Mouse (Mus musculus): ENCODE measurements around the gene Iqca. TPM values are rescaled to one million over a fixed set of nuclear protein-coding genes. Genes with fewer than 3 reads are reported as not detected.
A peak's percentile ranks its signal among the peaks of the same experiment; 100 is the strongest.

Iqca gene
- polyA plus RNA-seq, 1 experiment from 2014 or later, result 1.8 TPM

DNA sequence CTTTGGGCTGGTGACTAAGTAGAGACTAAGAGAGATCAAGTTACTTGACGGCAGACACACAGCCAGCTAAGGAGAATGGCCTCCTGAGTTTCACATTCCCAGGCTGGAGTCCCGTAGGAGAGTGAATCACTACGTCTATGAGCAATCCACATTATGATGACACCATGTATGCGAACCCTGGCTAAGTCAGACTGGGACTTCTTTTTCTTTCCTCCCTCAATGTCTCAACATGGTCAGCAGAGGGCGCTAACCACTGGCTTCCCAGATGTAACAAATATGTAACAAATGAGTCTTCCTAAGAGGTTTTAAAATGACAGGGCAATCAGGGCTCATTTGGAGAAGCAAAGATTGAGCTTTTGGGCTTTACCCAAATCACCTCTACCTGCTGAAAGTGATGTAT is 101.9 kb downstream of the Iqca start:
- Histone ChIP-seq H3K9me3 (ENCODE audit: control insufficient read depth, low read length) (no peaks in the 10 kb centered on the region), H3K27me3 (ENCODE audit: control insufficient read depth, insufficient read depth, low read length) (no peaks in the 10 kb centered on the region), H3K9ac (no peak overlapping the region), H3K4me3 (replicated peaks; ENCODE audit: low read length) (no peak overlapping the region), H3K4me2 (replicated peaks) (no peak overlapping the region), H3K36me3 (replicated peaks; ENCODE audit: control insufficient read depth, insufficient read depth) (no peaks in the 10 kb centered on the region), H3K4me1 (replicated peaks; ENCODE audit: control insufficient read depth, insufficient read depth, low read length) (peaks cover 12% of the 10 kb centered on the region), H3K27ac (no peak overlapping the region; the same call in 1 of the 2 replicates)
- ATAC-seq (ENCODE audit: low FRiP score) (no peak), DNase-seq (ENCODE audit: low spot score) (peak; percentile 73)
- WGBS, result 33% methylated on average over 5 of the region's 5 CpGs

DNA sequence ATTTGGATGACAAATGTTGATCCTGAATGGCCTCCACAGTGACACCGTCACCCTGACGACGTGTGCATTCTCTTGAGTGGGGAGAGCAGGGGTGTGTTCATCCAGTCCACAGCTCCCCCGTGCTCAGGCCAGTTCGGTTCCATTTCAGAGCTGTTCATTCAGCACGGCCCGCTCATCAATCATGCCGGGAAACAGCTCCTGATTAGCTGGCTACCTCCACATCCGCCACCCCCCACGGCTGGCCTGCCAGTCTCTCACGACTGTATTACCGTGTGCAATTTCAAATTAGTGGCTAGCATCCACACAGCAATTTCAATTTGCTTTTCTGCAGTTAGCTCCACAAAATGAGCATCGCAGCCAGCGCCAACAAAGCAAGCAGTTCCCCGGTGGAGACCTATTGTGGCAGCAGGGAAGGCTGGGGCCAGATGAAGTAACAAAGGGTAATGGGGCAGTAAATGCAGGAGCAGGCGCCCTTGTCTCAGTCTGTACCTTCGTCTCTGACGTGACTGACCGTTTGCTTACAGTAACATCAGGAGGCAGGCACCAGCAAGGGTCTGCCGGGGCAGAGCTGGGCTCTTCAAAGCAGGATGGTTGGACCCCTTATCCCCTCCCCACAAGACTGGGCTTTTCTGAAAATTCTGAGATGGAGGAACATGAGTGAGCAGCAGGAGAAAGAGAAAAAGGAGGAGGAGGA is 103.0 kb downstream of the Iqca start:
- WGBS, result 21% methylated on average over 20 of the region's 20 CpGs
- no peaks in the 10 kb centered on the region for H3K36me3 ChIP-seq (replicated peaks; ENCODE audit: control insufficient read depth, insufficient read depth)
- no peaks in the 10 kb centered on the region for H3K9me3 ChIP-seq (ENCODE audit: control insufficient read depth, low read length)
- peaks cover 12% of the 10 kb centered on the region for H3K4me1 ChIP-seq (replicated peaks; ENCODE audit: control insufficient read depth, insufficient read depth, low read length)
- DNase-seq (ENCODE audit: low spot score) (peak; percentile 46), ATAC-seq (ENCODE audit: low FRiP score) (peak; percentile 54; the same call in 1 of the 2 replicates)
- peak overlapping the region; percentile 6 for H3K9ac ChIP-seq
- no peak overlapping the region; the same call in 1 of the 2 replicates for H3K4me2 ChIP-seq (replicated peaks)
- peak overlapping the region; percentile 61 for H3K27ac ChIP-seq
- no peaks in the 10 kb centered on the region for H3K27me3 ChIP-seq (ENCODE audit: control insufficient read depth, insufficient read depth, low read length)
- H3K4me3 ChIP-seq (replicated peaks; ENCODE audit: low read length), result no peak overlapping the region

DNA sequence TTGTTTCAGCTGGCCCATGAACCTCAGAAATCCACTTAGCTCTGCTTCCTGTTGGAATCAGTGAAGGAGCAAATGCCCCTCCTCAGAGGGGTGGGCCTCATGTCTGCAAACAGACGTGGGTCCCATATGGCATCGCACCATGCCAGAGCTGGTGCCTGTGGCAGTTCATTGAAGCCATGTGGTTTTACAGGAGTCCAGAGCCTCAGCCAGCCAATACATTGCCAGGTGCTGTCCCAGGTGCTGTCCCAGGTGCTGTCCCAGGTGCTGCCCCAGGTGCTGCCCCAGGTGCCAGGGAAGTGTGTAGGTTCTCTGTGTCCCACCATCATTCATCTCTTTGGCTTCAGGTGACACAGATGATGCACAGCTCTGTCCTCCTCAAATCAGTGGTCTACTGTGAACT is 124.9 kb downstream of the Iqca start:
- no peak for ATAC-seq (ENCODE audit: low FRiP score)
- no peak for DNase-seq (ENCODE audit: low spot score)
- Histone ChIP-seq H3K27ac (no peak overlapping the region), H3K4me2 (replicated peaks) (no peak overlapping the region), H3K9ac (no peak overlapping the region), H3K4me3 (replicated peaks; ENCODE audit: low read length) (no peak overlapping the region), H3K9me3 (ENCODE audit: control insufficient read depth, low read length) (no peaks in the 10 kb centered on the region), H3K4me1 (replicated peaks; ENCODE audit: control insufficient read depth, insufficient read depth, low read length) (no peaks in the 10 kb centered on the region), H3K27me3 (ENCODE audit: control insufficient read depth, insufficient read depth, low read length) (no peaks in the 10 kb centered on the region), H3K36me3 (replicated peaks; ENCODE audit: control insufficient read depth, insufficient read depth) (no peaks in the 10 kb centered on the region)
- WGBS, result 79% methylated on average over 2 of the region's 2 CpGs

DNA sequence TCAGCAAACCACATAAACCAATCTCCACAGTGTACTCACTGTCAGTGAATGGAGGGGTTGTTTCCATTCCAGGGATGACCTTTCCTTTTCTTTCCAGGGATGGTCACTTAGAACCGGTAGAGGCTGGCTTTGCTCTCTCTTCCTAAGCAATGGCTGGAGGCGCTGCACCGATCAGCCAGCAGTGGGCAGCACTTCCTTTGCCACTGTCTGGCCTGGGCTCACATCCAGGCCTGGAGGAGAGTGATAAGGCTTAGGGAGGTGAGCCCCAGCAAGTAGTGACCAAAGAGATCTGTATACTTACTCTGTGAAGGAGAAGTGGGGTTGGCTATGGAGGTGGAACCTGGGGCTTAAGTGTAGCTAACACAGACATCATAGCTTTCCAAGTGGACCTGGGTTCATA is 126.3 kb downstream of the Iqca start:
- Histone ChIP-seq H3K36me3 (replicated peaks; ENCODE audit: control insufficient read depth, insufficient read depth) (no peaks in the 10 kb centered on the region), H3K27ac (no peak overlapping the region), H3K4me2 (replicated peaks) (no peak overlapping the region), H3K4me3 (replicated peaks; ENCODE audit: low read length) (no peak overlapping the region), H3K4me1 (replicated peaks; ENCODE audit: control insufficient read depth, insufficient read depth, low read length) (no peaks in the 10 kb centered on the region), H3K9me3 (ENCODE audit: control insufficient read depth, low read length) (no peaks in the 10 kb centered on the region), H3K9ac (no peak overlapping the region), H3K27me3 (ENCODE audit: control insufficient read depth, insufficient read depth, low read length) (no peaks in the 10 kb centered on the region)
- no peak for ATAC-seq (ENCODE audit: low FRiP score)
- DNase-seq (ENCODE audit: low spot score), result no peak
- 31% methylated on average over 3 of the region's 3 CpGs for WGBS

DNA sequence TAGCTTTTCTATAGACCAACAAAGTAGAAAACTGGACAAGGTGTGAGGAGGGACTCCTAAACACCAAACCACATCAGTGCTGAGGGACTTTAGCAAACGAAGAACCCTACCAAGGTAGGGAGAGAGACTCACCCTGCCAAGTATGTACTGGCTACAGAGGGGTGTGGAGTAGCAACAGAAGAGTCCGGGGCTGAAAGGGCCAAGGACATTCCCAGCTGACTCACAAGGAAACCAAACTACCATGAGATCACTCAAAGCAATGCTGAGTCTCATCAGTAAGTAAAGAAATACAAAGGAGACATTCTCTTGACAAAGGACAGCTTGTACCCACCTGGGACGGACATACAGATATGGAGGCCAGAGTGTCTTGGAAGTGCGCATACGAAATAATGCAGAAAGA is 132.9 kb downstream of the Iqca start:
- no peak overlapping the region for H3K4me2 ChIP-seq (replicated peaks)
- no peaks in the 10 kb centered on the region for H3K27me3 ChIP-seq (ENCODE audit: control insufficient read depth, insufficient read depth, low read length)
- no peaks in the 10 kb centered on the region for H3K36me3 ChIP-seq (replicated peaks; ENCODE audit: control insufficient read depth, insufficient read depth)
- H3K9me3 ChIP-seq (ENCODE audit: control insufficient read depth, low read length), result no peaks in the 10 kb centered on the region
- H3K4me3 ChIP-seq (replicated peaks; ENCODE audit: low read length), result no peak overlapping the region
- no peaks in the 10 kb centered on the region for H3K4me1 ChIP-seq (replicated peaks; ENCODE audit: control insufficient read depth, insufficient read depth, low read length)
- WGBS, result 85% methylated on average over 5 of the region's 5 CpGs
- DNase-seq (ENCODE audit: low spot score) (no peak), ATAC-seq (ENCODE audit: low FRiP score) (no peak)
- H3K27ac ChIP-seq, result no peak overlapping the region
- H3K9ac ChIP-seq, result no peak overlapping the region

DNA sequence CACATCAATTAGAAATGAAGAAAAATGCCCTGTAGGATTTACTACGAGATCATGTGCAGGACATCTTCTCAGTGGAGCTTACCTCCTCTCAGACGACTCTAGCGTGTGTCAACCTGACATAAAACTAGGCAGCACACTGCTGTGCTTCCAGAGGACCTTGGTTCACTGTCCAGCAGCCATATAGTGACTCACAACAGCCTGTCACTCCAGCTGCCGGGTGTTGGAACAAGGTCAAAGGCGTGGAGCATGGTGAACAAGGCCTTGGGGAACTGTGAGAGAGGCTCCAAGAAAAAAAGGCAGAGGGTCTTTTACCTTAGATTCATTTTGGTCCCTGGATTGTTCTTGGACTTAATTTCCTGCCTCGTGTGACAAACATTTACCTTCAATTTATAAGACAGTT is 135.1 kb downstream of the Iqca start:
- ATAC-seq (ENCODE audit: low FRiP score) (no peak), DNase-seq (ENCODE audit: low spot score) (no peak)
- no peak overlapping the region for H3K4me2 ChIP-seq (replicated peaks)
- 77% methylated on average over 6 of the region's 6 CpGs for WGBS
- no peaks in the 10 kb centered on the region for H3K4me1 ChIP-seq (replicated peaks; ENCODE audit: control insufficient read depth, insufficient read depth, low read length)
- H3K27me3 ChIP-seq (ENCODE audit: control insufficient read depth, insufficient read depth, low read length), result no peaks in the 10 kb centered on the region
- no peak overlapping the region for H3K9ac ChIP-seq
- H3K4me3 ChIP-seq (replicated peaks; ENCODE audit: low read length), result no peak overlapping the region
- H3K9me3 ChIP-seq (ENCODE audit: control insufficient read depth, low read length), result no peaks in the 10 kb centered on the region
- no peaks in the 10 kb centered on the region for H3K36me3 ChIP-seq (replicated peaks; ENCODE audit: control insufficient read depth, insufficient read depth)
- no peak overlapping the region for H3K27ac ChIP-seq

DNA sequence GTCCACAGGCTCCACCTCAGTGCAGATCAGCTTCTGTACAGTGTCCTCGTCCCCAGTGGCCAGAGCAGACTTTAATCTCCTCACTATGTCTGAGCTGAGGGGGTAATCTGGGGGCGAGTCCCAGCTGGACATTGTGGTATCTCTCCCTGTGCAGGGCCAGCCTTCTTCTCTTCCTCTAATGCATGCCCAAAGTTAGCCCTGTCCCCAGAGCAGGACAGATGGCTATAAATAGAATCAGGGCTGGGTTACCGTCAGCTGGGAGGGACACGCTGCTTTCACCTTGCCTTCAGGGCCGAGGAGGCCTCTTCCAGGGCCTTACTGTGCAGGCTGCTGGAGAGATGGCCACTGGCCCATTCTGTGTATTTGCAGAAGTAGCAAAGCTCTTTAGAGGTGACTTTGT is 138.8 kb downstream of the Iqca start, which contains the start of gene Asb18:
Gene Asb18 (minus strand): TSS at position 221 of the 400 bp plus-strand sequence.
- H3K27me3 ChIP-seq (ENCODE audit: control insufficient read depth, insufficient read depth, low read length), result no peaks in the 10 kb centered on the region
- H3K9me3 ChIP-seq (ENCODE audit: control insufficient read depth, low read length), result no peaks in the 10 kb centered on the region
- ATAC-seq (ENCODE audit: low FRiP score), result no peak
- H3K4me2 ChIP-seq (replicated peaks), result no peak within 1 kb of the TSS
- H3K36me3 ChIP-seq (replicated peaks; ENCODE audit: control insufficient read depth, insufficient read depth), result no peaks in the 10 kb centered on the region
- H3K4me3 ChIP-seq (replicated peaks; ENCODE audit: low read length), result no peak within 1 kb of the TSS
- no peaks in the 10 kb centered on the region for H3K4me1 ChIP-seq (replicated peaks; ENCODE audit: control insufficient read depth, insufficient read depth, low read length)
- no peak within 1 kb of the TSS for H3K9ac ChIP-seq
- no peak within 1 kb of the TSS for H3K27ac ChIP-seq
- no peak for DNase-seq (ENCODE audit: low spot score)
- WGBS, result 87% methylated on average over 5 of the region's 5 CpGs

DNA sequence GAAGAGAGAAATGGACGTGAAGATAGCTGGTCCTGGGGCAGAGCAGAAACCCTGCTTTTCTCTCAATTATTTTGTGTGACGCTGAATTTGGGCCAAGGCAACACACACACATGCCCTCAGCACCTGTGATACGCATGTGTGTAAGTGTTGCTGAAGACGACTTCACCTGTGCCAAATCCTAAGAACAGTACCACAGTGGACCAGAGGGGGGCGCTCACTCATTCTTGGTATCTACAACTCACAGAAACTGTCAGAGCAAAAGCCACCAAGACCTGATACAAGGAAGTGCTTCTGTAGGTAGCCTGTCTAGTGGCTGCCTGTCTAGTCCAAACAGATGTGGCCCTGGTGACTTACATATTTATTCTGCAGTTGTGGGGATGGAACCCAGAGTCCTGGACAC is 139.9 kb downstream of the Iqca start:
- Histone ChIP-seq H3K4me2 (replicated peaks) (no peak overlapping the region), H3K4me1 (replicated peaks; ENCODE audit: control insufficient read depth, insufficient read depth, low read length) (no peaks in the 10 kb centered on the region), H3K27ac (no peak overlapping the region), H3K4me3 (replicated peaks; ENCODE audit: low read length) (no peak overlapping the region), H3K9ac (no peak overlapping the region), H3K36me3 (replicated peaks; ENCODE audit: control insufficient read depth, insufficient read depth) (no peaks in the 10 kb centered on the region), H3K27me3 (ENCODE audit: control insufficient read depth, insufficient read depth, low read length) (no peaks in the 10 kb centered on the region), H3K9me3 (ENCODE audit: control insufficient read depth, low read length) (no peaks in the 10 kb centered on the region)
- ATAC-seq (ENCODE audit: low FRiP score) (no peak), DNase-seq (ENCODE audit: low spot score) (no peak)
- WGBS, result 84% methylated on average over 5 of the region's 5 CpGs

DNA sequence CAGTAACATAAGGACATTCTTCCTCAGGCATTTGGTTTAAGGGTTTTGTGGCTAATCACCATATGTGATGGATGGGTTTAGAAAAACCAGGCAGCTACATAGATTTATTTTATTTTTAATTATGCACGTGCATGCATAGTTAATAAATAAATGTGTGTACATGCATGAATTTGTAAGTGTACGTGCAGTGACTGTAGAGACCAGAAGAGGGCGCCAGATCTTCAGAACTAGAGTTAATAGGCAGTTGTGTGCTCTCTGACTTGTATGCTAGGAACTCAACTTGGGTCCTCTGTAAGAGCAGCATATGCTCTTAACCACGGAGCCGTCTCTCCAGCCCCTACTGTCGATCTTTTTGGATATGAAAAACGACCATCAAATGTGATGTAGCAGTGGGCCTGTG is 140.4 kb downstream of the Iqca start:
- ATAC-seq (ENCODE audit: low FRiP score), result no peak
- Histone ChIP-seq H3K9me3 (ENCODE audit: control insufficient read depth, low read length) (no peaks in the 10 kb centered on the region), H3K27ac (no peak overlapping the region), H3K9ac (no peak overlapping the region), H3K4me2 (replicated peaks) (no peak overlapping the region), H3K4me3 (replicated peaks; ENCODE audit: low read length) (no peak overlapping the region), H3K36me3 (replicated peaks; ENCODE audit: control insufficient read depth, insufficient read depth) (no peaks in the 10 kb centered on the region), H3K4me1 (replicated peaks; ENCODE audit: control insufficient read depth, insufficient read depth, low read length) (no peaks in the 10 kb centered on the region), H3K27me3 (ENCODE audit: control insufficient read depth, insufficient read depth, low read length) (no peaks in the 10 kb centered on the region)
- no peak for DNase-seq (ENCODE audit: low spot score)
- WGBS, result 65% methylated on average over 7 of the region's 7 CpGs

DNA sequence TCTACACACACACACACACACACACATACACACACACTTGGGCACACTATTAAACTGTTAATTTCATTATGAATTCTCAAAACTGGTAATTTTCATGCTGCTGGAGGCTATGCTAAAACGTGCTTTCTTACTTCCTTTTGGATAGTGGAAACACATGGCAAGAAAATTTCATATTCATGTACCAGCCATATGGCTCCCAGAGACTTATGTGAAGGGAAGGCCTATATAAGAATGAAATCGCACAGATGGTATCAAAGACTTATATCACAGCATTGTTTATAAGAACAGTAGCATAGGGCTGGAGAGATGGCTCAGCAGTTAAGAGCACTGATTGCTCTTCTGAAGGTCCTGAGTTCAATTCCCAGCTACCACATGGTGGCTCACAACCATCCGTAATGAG is 141.0 kb downstream of the Iqca start:
- Histone ChIP-seq H3K4me1 (replicated peaks; ENCODE audit: control insufficient read depth, insufficient read depth, low read length) (no peaks in the 10 kb centered on the region), H3K4me2 (replicated peaks) (no peak overlapping the region), H3K36me3 (replicated peaks; ENCODE audit: control insufficient read depth, insufficient read depth) (no peaks in the 10 kb centered on the region), H3K27ac (no peak overlapping the region), H3K9ac (no peak overlapping the region), H3K4me3 (replicated peaks; ENCODE audit: low read length) (no peak overlapping the region), H3K27me3 (ENCODE audit: control insufficient read depth, insufficient read depth, low read length) (no peaks in the 10 kb centered on the region), H3K9me3 (ENCODE audit: control insufficient read depth, low read length) (no peaks in the 10 kb centered on the region)
- WGBS, result 78% methylated on average over 3 of the region's 3 CpGs
- no peak for DNase-seq (ENCODE audit: low spot score)
- no peak for ATAC-seq (ENCODE audit: low FRiP score)
